Mouse (Mus musculus): ENCODE results near the gene Rnf31. TPM values are rescaled to one million over a fixed set of nuclear protein-coding genes. Genes with fewer than 3 reads are reported as not detected.

Gene Rnf31
- polyA plus RNA-seq (2015; fragmentation: Nextera tagmentation; extraction: Ambion mirVana), result 16.7 and 18.4 TPM in 2 replicates

- ATAC-seq (ENCODE audit: insufficient read depth, low FRiP score, low read depth), result peak; percentile 90
- H3K4me2 ChIP-seq, result peak within 1 kb of the TSS; percentile 91
- H3K9ac ChIP-seq, result peak within 1 kb of the TSS; percentile 77
- H3K36me3 ChIP-seq, result peaks cover 19% of the 10 kb centered on the region
- peak within 1 kb of the TSS; percentile 99 for H3K27ac ChIP-seq
- peaks cover 17% of the 10 kb centered on the region for H3K4me1 ChIP-seq
- under 1% methylated on average over 33 of the region's 33 CpGs for WGBS
- peak within 1 kb of the TSS; percentile 81 for H3K4me3 ChIP-seq (replicated peaks)
- H3K9me3 ChIP-seq, result no peaks in the 10 kb centered on the region
- H3K27me3 ChIP-seq (replicated peaks), result no peaks in the 10 kb centered on the region
Measured at GRCm38 (mm10) chr14:55591331-55591891, at the start of gene Rnf31. Gene Rnf31 (plus strand): TSS chr14:55591708.

GRCm38 (mm10) chr14:55542268-55542667, 49.2 kb upstream of the Rnf31 start:
- H3K4me2 ChIP-seq, result no peak overlapping the region
- peaks cover 18% of the 10 kb centered on the region; the same call in 1 of the 2 replicates for H3K4me1 ChIP-seq
- H3K27me3 ChIP-seq (replicated peaks), result no peaks in the 10 kb centered on the region
- no peaks in the 10 kb centered on the region for H3K9me3 ChIP-seq
- no peak overlapping the region for H3K27ac ChIP-seq
- 91% methylated on average over 12 of the region's 12 CpGs for WGBS
- ATAC-seq (ENCODE audit: insufficient read depth, low FRiP score, low read depth), result no peak
- no peak overlapping the region for H3K9ac ChIP-seq
- H3K4me3 ChIP-seq (replicated peaks), result no peak overlapping the region
- H3K36me3 ChIP-seq, result peaks cover 28% of the 10 kb centered on the region; the same call in 1 of the 2 replicates

GRCm38 (mm10) chr14:55544334-55544733, 47.2 kb upstream of the Rnf31 start:
- ATAC-seq (ENCODE audit: insufficient read depth, low FRiP score, low read depth), result no peak
- WGBS, result 80% methylated on average over 9 of the region's 9 CpGs
- H3K27ac ChIP-seq, result no peak overlapping the region
- no peak overlapping the region for H3K4me3 ChIP-seq (replicated peaks)
- H3K27me3 ChIP-seq (replicated peaks), result no peaks in the 10 kb centered on the region
- H3K4me2 ChIP-seq, result no peak overlapping the region
- H3K9me3 ChIP-seq, result no peaks in the 10 kb centered on the region
- H3K4me1 ChIP-seq, result peaks cover 17% of the 10 kb centered on the region; the same call in 1 of the 2 replicates
- peaks cover 45% of the 10 kb centered on the region for H3K36me3 ChIP-seq
- H3K9ac ChIP-seq, result no peak overlapping the region

GRCm38 (mm10) chr14:55550191-55550590, 41.3 kb upstream of the Rnf31 start:
- Histone ChIP-seq H3K4me2 (no peak overlapping the region), H3K4me3 (replicated peaks) (no peak overlapping the region), H3K4me1 (no peaks in the 10 kb centered on the region), H3K27ac (no peak overlapping the region), H3K27me3 (replicated peaks) (no peaks in the 10 kb centered on the region), H3K36me3 (peaks cover 35% of the 10 kb centered on the region), H3K9ac (no peak overlapping the region), H3K9me3 (no peaks in the 10 kb centered on the region)
- 82% methylated on average over 6 of the region's 6 CpGs for WGBS
- no peak for ATAC-seq (ENCODE audit: insufficient read depth, low FRiP score, low read depth)

- WGBS, result 67% methylated on average over 5 of the region's 5 CpGs
- Histone ChIP-seq H3K4me3 (replicated peaks) (no peak overlapping the region), H3K36me3 (peaks cover 25% of the 10 kb centered on the region), H3K27me3 (replicated peaks) (no peaks in the 10 kb centered on the region), H3K9ac (no peak overlapping the region), H3K9me3 (no peaks in the 10 kb centered on the region), H3K27ac (no peak overlapping the region), H3K4me2 (no peak overlapping the region), H3K4me1 (no peaks in the 10 kb centered on the region)
- no peak for ATAC-seq (ENCODE audit: insufficient read depth, low FRiP score, low read depth)
Measured at GRCm38 (mm10) chr14:55551347-55551746, 40.2 kb upstream of the Rnf31 start.

DNA sequence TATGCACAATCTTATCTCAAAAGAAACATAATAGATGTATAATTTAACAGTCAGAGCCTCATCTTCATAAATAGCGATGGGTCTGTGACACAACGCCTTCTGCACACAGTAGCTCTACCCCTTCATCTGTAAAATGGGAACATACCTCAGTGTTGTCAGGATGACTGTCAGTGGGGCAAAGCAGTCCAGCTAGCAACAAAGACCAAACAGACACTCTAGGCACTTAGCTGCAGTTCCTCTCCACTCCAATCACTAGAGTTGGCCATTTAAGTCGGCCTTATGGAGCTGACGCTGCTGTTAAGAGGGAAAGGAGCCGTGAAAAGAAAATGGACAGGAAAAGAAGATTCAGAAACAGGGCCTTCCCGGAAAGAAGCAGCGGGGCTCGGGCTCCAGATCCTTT, 39.7 kb upstream of the Rnf31 start:
- Histone ChIP-seq H3K9me3 (no peaks in the 10 kb centered on the region), H3K4me3 (replicated peaks) (no peak overlapping the region), H3K4me1 (no peaks in the 10 kb centered on the region), H3K9ac (no peak overlapping the region), H3K27me3 (replicated peaks) (no peaks in the 10 kb centered on the region), H3K27ac (no peak overlapping the region), H3K36me3 (peaks cover 21% of the 10 kb centered on the region), H3K4me2 (no peak overlapping the region)
- ATAC-seq (ENCODE audit: insufficient read depth, low FRiP score, low read depth), result no peak
- WGBS, result 88% methylated on average over 8 of the region's 8 CpGs

DNA sequence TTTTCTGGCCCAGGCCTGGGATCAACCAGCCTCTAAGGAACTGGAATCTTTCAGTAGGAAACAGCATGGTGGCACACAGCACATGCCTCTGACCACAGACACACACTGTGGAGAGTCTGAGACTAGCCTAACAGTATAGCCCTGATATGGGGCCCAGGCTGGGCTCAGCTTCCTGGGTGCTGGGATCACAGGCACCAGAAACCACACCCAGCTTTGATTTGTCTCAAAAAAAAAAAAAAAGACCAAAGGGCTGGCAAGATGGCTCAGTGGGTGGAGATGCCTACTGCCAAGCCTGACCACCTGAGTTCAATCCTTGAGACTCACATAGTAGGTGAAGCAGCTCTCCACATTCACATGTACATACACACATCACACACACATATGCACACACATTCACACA, 36.9 kb upstream of the Rnf31 start:
- ATAC-seq (ENCODE audit: insufficient read depth, low FRiP score, low read depth), result no peak
- no peaks in the 10 kb centered on the region for H3K27me3 ChIP-seq (replicated peaks)
- no peak overlapping the region for H3K4me3 ChIP-seq (replicated peaks)
- no peak overlapping the region for H3K27ac ChIP-seq
- no peaks in the 10 kb centered on the region; the same call in 1 of the 2 replicates for H3K36me3 ChIP-seq
- H3K9ac ChIP-seq, result no peak overlapping the region
- no peaks in the 10 kb centered on the region for H3K9me3 ChIP-seq
- no peak overlapping the region for H3K4me2 ChIP-seq
- peaks cover 7% of the 10 kb centered on the region; the same call in 1 of the 2 replicates for H3K4me1 ChIP-seq

GRCm38 (mm10) chr14:55555788-55556187, 35.7 kb upstream of the Rnf31 start:
- no peaks in the 10 kb centered on the region for H3K27me3 ChIP-seq (replicated peaks)
- peaks cover 7% of the 10 kb centered on the region; the same call in 1 of the 2 replicates for H3K4me1 ChIP-seq
- no peaks in the 10 kb centered on the region for H3K9me3 ChIP-seq
- H3K4me3 ChIP-seq (replicated peaks), result no peak overlapping the region
- WGBS, result 75% methylated on average over 3 of the region's 3 CpGs
- H3K4me2 ChIP-seq, result no peak overlapping the region
- no peak overlapping the region for H3K27ac ChIP-seq
- no peak for ATAC-seq (ENCODE audit: insufficient read depth, low FRiP score, low read depth)
- H3K9ac ChIP-seq, result no peak overlapping the region
- no peaks in the 10 kb centered on the region; the same call in 1 of the 2 replicates for H3K36me3 ChIP-seq

- H3K4me2 ChIP-seq, result 0 out of 2 replicates have a peak overlapping the region, but pooled peaks have one; percentile 16
- H3K9me3 ChIP-seq, result no peaks in the 10 kb centered on the region
- peak overlapping the region; percentile 84 for H3K27ac ChIP-seq
- H3K4me3 ChIP-seq (replicated peaks), result no peak overlapping the region
- no peak for ATAC-seq (ENCODE audit: insufficient read depth, low FRiP score, low read depth)
- 22% methylated on average over 5 of the region's 5 CpGs for WGBS
- H3K27me3 ChIP-seq (replicated peaks), result no peaks in the 10 kb centered on the region
- peaks cover 17% of the 10 kb centered on the region for H3K4me1 ChIP-seq
- no peak overlapping the region for H3K9ac ChIP-seq
- H3K36me3 ChIP-seq, result no peaks in the 10 kb centered on the region
Measured at GRCm38 (mm10) chr14:55557003-55557402, 34.5 kb upstream of the Rnf31 start.

DNA sequence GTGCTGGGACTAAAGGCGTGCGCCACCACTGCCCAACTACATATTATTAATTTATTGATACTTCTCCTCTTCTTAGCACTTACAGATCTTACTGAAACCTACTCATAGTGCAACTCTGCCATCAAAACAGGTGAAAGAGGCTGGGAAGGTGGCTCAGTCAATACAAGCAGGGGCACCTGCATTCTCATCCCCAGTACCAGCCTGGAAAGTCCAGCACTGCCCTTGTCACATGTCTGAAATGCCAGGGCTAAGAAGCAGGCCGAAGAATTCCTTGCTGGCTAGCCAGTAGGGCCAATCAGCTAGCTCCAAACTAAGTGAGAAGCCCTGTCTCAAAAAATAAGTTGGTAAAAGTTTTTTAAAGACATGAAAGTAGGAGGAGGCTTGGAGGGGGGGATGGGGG, 33.9 kb upstream of the Rnf31 start:
- ATAC-seq (ENCODE audit: insufficient read depth, low FRiP score, low read depth), result no peak

GRCm38 (mm10) chr14:55558740-55559448, 32.6 kb upstream of the Rnf31 start:
- Histone ChIP-seq H3K36me3 (peaks cover 6% of the 10 kb centered on the region; the same call in 1 of the 2 replicates), H3K27ac (peak overlapping the region; percentile 98), H3K4me1 (peaks cover 20% of the 10 kb centered on the region), H3K27me3 (replicated peaks) (no peaks in the 10 kb centered on the region), H3K9me3 (no peaks in the 10 kb centered on the region), H3K9ac (no peak overlapping the region), H3K4me3 (replicated peaks) (no peak overlapping the region), H3K4me2 (peak overlapping the region; percentile 80)
- no peak for ATAC-seq (ENCODE audit: insufficient read depth, low FRiP score, low read depth)
- 48% methylated on average over 6 of the region's 6 CpGs for WGBS

More for the DNA sequence above, 33.9 kb upstream of the Rnf31 start:
- Histone ChIP-seq H3K4me3 (replicated peaks) (no peak overlapping the region), H3K27ac (peak overlapping the region; percentile 84), H3K27me3 (replicated peaks) (no peaks in the 10 kb centered on the region), H3K9ac (no peak overlapping the region), H3K4me2 (no peak overlapping the region), H3K9me3 (no peaks in the 10 kb centered on the region), H3K4me1 (peaks cover 20% of the 10 kb centered on the region), H3K36me3 (no peaks in the 10 kb centered on the region)
- 87% methylated on average over 3 of the region's 3 CpGs for WGBS

- H3K4me1 ChIP-seq, result peaks cover 20% of the 10 kb centered on the region
- H3K9me3 ChIP-seq, result no peaks in the 10 kb centered on the region
- no peaks in the 10 kb centered on the region for H3K27me3 ChIP-seq (replicated peaks)
- WGBS, result under 1% methylated on average over 27 of the region's 27 CpGs
- H3K27ac ChIP-seq, result peak within 1 kb of the TSS; percentile 98
- H3K36me3 ChIP-seq, result peaks cover 13% of the 10 kb centered on the region; the same call in 1 of the 2 replicates
- peak within 1 kb of the TSS; percentile 80 for H3K4me2 ChIP-seq
- H3K9ac ChIP-seq, result peak within 1 kb of the TSS; percentile 49
- peak within 1 kb of the TSS; percentile 64 for H3K4me3 ChIP-seq (replicated peaks)
- ATAC-seq (ENCODE audit: insufficient read depth, low FRiP score, low read depth), result peak; percentile 84
Measured at GRCm38 (mm10) chr14:55559799-55560201, 31.7 kb upstream of the Rnf31 start, which contains the start of gene Dcaf11. Gene Dcaf11 (plus strand): TSS chr14:55560006.

Data from stomach, embryonic 15.5 days (tissue).